Mouse (Mus musculus): ENCODE measurements around the gene Ctss. TPM values are rescaled to one million over a fixed set of nuclear protein-coding genes. Genes with fewer than 3 reads are reported as not detected.
A peak's percentile ranks its signal among the peaks of the same experiment; 100 is the strongest.

The Ctss gene
- polyA plus RNA-seq, 1 experiment from 2014 or later: 25.7 TPM

DNA sequence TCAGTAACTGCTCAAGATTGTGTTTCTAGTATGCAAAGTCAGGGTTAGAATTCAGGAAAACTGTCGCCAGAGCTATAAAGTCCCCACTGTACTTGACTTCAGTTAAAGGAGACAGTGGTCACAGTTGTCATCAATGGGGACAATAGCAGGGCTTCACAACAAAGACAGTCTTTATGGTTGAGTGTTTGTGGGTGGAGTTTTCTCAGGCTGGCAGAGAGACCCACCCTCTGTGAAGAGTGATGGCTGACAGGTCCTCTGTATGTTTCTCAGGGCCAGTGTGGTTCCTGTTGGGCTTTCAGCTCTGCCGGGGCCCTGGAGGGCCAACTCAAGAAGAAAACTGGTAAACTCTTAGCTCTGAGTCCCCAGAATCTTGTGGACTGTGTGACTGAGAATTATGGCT lies 24.3 kb upstream of the Ctss start:
- H3K9ac ChIP-seq (ENCODE audit: low read length): no peak overlapping the region
- H3K36me3 ChIP-seq (ENCODE audit: control insufficient read depth, insufficient read depth, low read length): no peaks in the 10 kb centered on the region
- no peak overlapping the region for H3K27ac ChIP-seq (ENCODE audit: low read length)
- H3K4me1 ChIP-seq (replicated peaks; ENCODE audit: control insufficient read depth, insufficient read depth, low read length): no peaks in the 10 kb centered on the region
- no peak overlapping the region for H3K4me2 ChIP-seq (ENCODE audit: low read depth, low read length)
- H3K27me3 ChIP-seq (ENCODE audit: control insufficient read depth, insufficient read depth, low read depth, low read length): no peaks in the 10 kb centered on the region
- H3K4me3 ChIP-seq (ENCODE audit: low read length): no peak overlapping the region
- no peak for ATAC-seq (ENCODE audit: low read depth)
- no peaks in the 10 kb centered on the region for H3K9me3 ChIP-seq (ENCODE audit: control insufficient read depth, low read length)
- WGBS: 70% methylated on average over 2 of the region's 2 CpGs

DNA sequence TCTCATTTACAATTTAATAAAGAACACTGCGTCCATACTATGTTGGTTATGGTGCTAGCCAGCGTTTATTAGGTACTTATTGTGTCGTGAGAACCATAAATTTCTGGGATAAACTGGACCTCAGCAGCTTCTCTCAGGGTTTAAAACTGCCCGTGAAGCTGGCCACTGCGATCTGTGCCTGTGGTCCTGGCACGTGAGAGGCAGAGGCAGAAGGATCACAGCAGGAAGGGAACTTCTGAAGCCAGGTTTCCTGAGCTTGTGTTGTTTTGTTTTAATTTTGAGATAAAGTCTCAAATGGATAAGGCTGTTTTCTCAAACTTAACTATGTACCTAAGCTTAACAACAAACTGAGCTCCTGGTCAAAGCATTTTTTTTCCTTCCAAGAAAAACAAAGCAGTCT lies 17.2 kb upstream of the Ctss start:
- no peaks in the 10 kb centered on the region for H3K9me3 ChIP-seq (ENCODE audit: control insufficient read depth, low read length)
- H3K27me3 ChIP-seq (ENCODE audit: control insufficient read depth, insufficient read depth, low read depth, low read length): no peaks in the 10 kb centered on the region
- H3K4me2 ChIP-seq (ENCODE audit: low read depth, low read length): no peak overlapping the region
- WGBS: 62% methylated on average over 6 of the region's 6 CpGs
- ATAC-seq (ENCODE audit: low read depth): no peak
- no peak overlapping the region for H3K4me3 ChIP-seq (ENCODE audit: low read length)
- H3K27ac ChIP-seq (ENCODE audit: low read length): no peak overlapping the region
- no peak overlapping the region for H3K9ac ChIP-seq (ENCODE audit: low read length)
- H3K4me1 ChIP-seq (replicated peaks; ENCODE audit: control insufficient read depth, insufficient read depth, low read length): no peaks in the 10 kb centered on the region
- H3K36me3 ChIP-seq (ENCODE audit: control insufficient read depth, insufficient read depth, low read length): no peaks in the 10 kb centered on the region

DNA sequence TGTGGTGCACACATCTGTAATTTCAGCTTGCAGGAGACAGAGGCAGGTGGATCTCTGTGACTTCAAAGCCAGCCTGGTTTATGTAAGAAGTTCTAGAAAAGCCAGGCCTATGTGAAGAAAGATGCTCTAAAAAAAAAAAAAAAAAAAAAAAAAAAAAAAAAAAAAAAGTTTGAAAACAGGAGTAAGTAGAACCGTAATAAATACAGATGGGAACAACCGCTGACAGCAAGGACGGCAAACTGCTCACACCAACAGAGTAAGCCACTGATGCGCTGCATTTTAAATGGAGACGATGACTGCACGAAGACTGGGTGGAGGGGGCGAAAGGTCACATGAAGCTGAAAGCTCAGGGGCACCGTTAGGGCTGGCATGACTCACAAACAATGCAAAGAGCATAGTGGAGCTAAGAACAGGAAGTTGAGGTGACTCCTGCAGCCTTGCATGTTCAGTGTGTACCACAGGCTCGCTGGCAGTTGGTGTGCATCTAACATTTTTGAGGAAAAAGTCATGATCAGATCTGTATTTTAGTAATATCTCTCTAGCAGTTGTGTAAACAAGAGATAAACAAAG lies 14.9 kb upstream of the Ctss start:
- no peaks in the 10 kb centered on the region for H3K36me3 ChIP-seq (ENCODE audit: control insufficient read depth, insufficient read depth, low read length)
- no peak overlapping the region for H3K4me3 ChIP-seq (ENCODE audit: low read length)
- H3K9ac ChIP-seq (ENCODE audit: low read length): no peak overlapping the region
- H3K27me3 ChIP-seq (ENCODE audit: control insufficient read depth, insufficient read depth, low read depth, low read length): no peaks in the 10 kb centered on the region
- WGBS: 72% methylated on average over 9 of the region's 9 CpGs
- H3K27ac ChIP-seq (ENCODE audit: low read length): no peak overlapping the region
- no peaks in the 10 kb centered on the region for H3K4me1 ChIP-seq (replicated peaks; ENCODE audit: control insufficient read depth, insufficient read depth, low read length)
- H3K9me3 ChIP-seq (ENCODE audit: control insufficient read depth, low read length): no peaks in the 10 kb centered on the region
- ATAC-seq (ENCODE audit: low read depth): no peak
- no peak overlapping the region for H3K4me2 ChIP-seq (ENCODE audit: low read depth, low read length)

DNA sequence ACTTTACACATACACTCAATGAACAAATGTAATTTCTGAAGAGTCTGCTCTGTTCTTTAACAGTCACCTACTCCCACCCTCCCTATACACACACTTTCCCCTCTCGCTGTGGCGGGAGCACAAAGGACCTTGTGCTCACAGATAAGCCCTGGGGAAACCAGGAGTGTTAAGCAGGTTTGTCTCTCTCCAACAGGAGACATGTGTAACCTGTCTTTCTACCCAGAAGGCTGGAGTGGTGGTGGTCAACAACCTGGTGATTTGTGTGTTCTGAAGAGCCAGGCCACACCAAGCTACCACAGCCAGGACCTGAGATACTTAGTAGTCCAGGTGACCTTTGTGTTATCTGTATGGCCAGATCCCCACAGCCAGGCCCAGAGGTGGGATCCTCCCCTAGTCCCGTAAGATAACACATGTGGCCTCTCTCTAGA lies 10.0 kb upstream of the Ctss start:
- no peaks in the 10 kb centered on the region for H3K36me3 ChIP-seq (ENCODE audit: control insufficient read depth, insufficient read depth, low read length)
- H3K27me3 ChIP-seq (ENCODE audit: control insufficient read depth, insufficient read depth, low read depth, low read length): no peaks in the 10 kb centered on the region
- no peak overlapping the region for H3K4me2 ChIP-seq (ENCODE audit: low read depth, low read length)
- H3K4me1 ChIP-seq (replicated peaks; ENCODE audit: control insufficient read depth, insufficient read depth, low read length): no peaks in the 10 kb centered on the region
- no peak for ATAC-seq (ENCODE audit: low read depth)
- WGBS: 71% methylated on average over 3 of the region's 3 CpGs
- H3K9ac ChIP-seq (ENCODE audit: low read length): no peak overlapping the region
- no peaks in the 10 kb centered on the region for H3K9me3 ChIP-seq (ENCODE audit: control insufficient read depth, low read length)
- H3K27ac ChIP-seq (ENCODE audit: low read length): no peak overlapping the region
- H3K4me3 ChIP-seq (ENCODE audit: low read length): no peak overlapping the region

DNA sequence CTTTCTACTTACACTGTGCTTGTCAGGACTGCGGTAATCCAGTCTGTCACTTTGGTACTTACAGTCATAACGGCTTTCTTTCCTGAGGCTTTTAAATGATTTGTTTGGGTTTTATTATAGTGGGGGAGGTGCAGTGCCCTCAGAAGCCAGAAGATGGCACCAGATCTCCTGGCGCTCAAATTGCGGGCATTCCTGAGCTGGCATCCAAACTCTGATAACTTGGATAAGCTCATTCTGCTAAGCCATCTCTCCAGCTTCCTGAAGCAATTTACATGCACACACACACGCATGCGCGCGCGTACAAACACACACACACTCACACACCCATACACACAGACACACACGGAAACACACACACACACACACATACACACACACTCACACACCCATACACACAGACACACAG lies 9.1 kb upstream of the Ctss start:
- 12% methylated on average over 10 of the region's 10 CpGs for WGBS
- Histone ChIP-seq H3K27ac (ENCODE audit: low read length) (no peak overlapping the region), H3K27me3 (ENCODE audit: control insufficient read depth, insufficient read depth, low read depth, low read length) (no peaks in the 10 kb centered on the region), H3K4me1 (replicated peaks; ENCODE audit: control insufficient read depth, insufficient read depth, low read length) (no peaks in the 10 kb centered on the region), H3K4me3 (ENCODE audit: low read length) (no peak overlapping the region), H3K9me3 (ENCODE audit: control insufficient read depth, low read length) (no peaks in the 10 kb centered on the region), H3K4me2 (ENCODE audit: low read depth, low read length) (no peak overlapping the region), H3K9ac (ENCODE audit: low read length) (no peak overlapping the region), H3K36me3 (ENCODE audit: control insufficient read depth, insufficient read depth, low read length) (no peaks in the 10 kb centered on the region)
- ATAC-seq (ENCODE audit: low read depth): peak; percentile 72; the same call in 1 of the 2 replicates

DNA sequence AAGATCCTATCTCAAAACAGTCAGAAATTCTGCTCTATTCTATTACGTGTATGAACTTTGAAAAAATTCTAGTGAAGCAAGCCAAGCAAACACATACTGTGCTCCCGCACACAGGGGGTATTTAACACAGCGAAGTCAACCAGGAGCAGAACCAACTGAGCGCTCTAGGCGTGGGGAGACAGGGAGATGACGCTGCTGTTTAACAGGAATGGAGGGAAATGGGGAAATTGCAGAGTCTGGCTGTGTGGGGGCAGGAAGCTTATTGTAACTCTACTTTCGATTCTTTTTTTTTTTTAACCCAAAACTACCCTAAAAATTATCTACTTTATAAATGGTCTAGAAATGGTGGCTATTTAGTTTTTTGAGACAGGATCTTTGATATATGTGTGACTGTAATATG lies 7.7 kb upstream of the Ctss start:
- H3K27ac ChIP-seq (ENCODE audit: low read length): no peak overlapping the region
- H3K9ac ChIP-seq (ENCODE audit: low read length): no peak overlapping the region
- no peaks in the 10 kb centered on the region for H3K9me3 ChIP-seq (ENCODE audit: control insufficient read depth, low read length)
- no peak overlapping the region for H3K4me3 ChIP-seq (ENCODE audit: low read length)
- WGBS: 78% methylated on average over 7 of the region's 7 CpGs
- no peaks in the 10 kb centered on the region for H3K27me3 ChIP-seq (ENCODE audit: control insufficient read depth, insufficient read depth, low read depth, low read length)
- H3K4me2 ChIP-seq (ENCODE audit: low read depth, low read length): no peak overlapping the region
- no peaks in the 10 kb centered on the region for H3K4me1 ChIP-seq (replicated peaks; ENCODE audit: control insufficient read depth, insufficient read depth, low read length)
- no peak for ATAC-seq (ENCODE audit: low read depth)
- H3K36me3 ChIP-seq (ENCODE audit: control insufficient read depth, insufficient read depth, low read length): no peaks in the 10 kb centered on the region

DNA sequence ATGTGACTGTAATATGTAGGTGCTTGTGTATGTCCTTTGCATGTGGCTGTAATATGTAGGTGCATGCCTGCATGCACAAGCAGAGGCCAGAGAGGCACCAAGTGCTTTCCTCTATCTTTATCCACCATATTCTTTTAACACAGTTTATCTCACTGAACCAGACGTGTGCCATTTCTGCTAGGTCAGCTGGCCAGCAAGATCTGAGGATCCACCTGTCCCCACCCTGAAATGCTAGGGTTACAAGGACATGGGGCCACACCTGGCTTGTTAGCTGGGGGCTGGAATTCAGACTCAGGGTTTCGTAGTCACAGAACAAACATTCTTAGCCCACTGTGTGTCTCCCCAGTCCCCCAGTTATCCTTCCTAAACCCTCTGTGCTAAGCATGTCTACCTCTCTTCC lies 7.3 kb upstream of the Ctss start:
- H3K9me3 ChIP-seq (ENCODE audit: control insufficient read depth, low read length): no peaks in the 10 kb centered on the region
- 58% methylated on average over 2 of the region's 2 CpGs for WGBS
- no peak overlapping the region for H3K27ac ChIP-seq (ENCODE audit: low read length)
- no peak for ATAC-seq (ENCODE audit: low read depth)
- H3K27me3 ChIP-seq (ENCODE audit: control insufficient read depth, insufficient read depth, low read depth, low read length): no peaks in the 10 kb centered on the region
- no peak overlapping the region for H3K4me2 ChIP-seq (ENCODE audit: low read depth, low read length)
- no peak overlapping the region for H3K9ac ChIP-seq (ENCODE audit: low read length)
- H3K4me1 ChIP-seq (replicated peaks; ENCODE audit: control insufficient read depth, insufficient read depth, low read length): no peaks in the 10 kb centered on the region
- no peaks in the 10 kb centered on the region for H3K36me3 ChIP-seq (ENCODE audit: control insufficient read depth, insufficient read depth, low read length)
- no peak overlapping the region for H3K4me3 ChIP-seq (ENCODE audit: low read length)

DNA sequence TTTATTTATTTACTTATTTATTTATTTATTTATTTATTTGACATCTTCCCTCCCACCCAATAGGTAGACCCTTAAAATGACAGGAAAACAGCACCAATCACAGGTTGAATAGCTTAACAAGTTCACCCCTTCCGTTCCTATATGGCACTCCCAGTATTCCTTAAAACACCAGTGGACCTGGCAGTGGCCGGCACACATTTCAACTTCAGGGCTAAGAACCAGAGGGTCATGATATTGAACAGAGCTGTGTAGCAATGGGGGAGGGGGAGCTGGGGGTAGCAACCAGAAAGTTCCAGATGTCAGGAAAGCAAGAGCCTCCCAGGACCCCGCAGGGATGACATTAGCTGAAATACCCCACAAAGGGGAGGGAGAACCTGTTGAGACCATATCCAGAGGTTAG lies 6.5 kb upstream of the Ctss start:
- Histone ChIP-seq H3K27me3 (ENCODE audit: control insufficient read depth, insufficient read depth, low read depth, low read length) (no peaks in the 10 kb centered on the region), H3K9me3 (ENCODE audit: control insufficient read depth, low read length) (no peaks in the 10 kb centered on the region), H3K4me1 (replicated peaks; ENCODE audit: control insufficient read depth, insufficient read depth, low read length) (no peaks in the 10 kb centered on the region), H3K9ac (ENCODE audit: low read length) (no peak overlapping the region), H3K36me3 (ENCODE audit: control insufficient read depth, insufficient read depth, low read length) (no peaks in the 10 kb centered on the region), H3K4me3 (ENCODE audit: low read length) (no peak overlapping the region), H3K4me2 (ENCODE audit: low read depth, low read length) (no peak overlapping the region), H3K27ac (ENCODE audit: low read length) (no peak overlapping the region)
- 89% methylated on average over 3 of the region's 3 CpGs for WGBS
- no peak for ATAC-seq (ENCODE audit: low read depth)

DNA sequence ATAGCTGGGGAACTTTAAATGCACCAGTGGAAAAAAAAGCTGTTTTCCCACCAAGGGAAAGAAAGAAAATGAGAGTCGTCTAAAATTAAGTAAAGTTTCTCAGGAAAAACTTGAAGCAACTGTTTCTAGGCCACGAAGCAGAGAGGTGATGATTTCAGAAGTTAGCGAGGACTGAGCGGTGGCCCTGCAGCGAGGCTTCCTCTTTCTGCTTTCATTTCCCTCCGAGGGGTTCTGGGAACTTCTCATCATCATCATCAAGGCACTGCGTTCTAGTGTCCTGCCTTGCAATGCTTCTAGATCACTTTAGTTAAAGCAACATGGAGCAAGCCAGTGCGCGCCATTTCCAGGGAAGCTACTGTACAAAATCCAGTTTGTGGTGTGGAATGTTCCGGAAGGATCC lies 5.4 kb upstream of the Ctss start:
- ATAC-seq (ENCODE audit: low read depth): no peak

DNA sequence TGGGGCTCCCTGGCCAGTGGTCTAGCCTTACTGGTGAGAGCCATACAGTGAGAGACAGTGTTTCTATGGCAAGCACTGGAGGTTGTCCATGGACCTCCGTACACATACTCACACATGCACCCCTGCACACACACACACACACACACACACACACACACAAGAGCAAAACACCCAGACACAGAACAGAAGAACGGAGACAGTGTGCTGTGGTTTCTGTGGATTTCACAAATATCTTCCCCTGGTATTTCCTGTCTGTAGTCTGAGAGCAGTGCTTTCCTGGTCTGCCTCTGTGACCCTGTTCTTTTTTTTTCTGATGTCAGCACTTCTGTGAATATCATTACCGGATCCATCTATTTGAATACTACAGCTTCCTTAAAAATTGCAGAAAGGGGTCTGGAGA lies 2.9 kb upstream of the Ctss start:
- ATAC-seq (ENCODE audit: low read depth): 0 out of 2 replicates have a peak, but pooled peaks have one; percentile 23
- H3K27me3 ChIP-seq (ENCODE audit: control insufficient read depth, insufficient read depth, low read depth, low read length): no peaks in the 10 kb centered on the region
- H3K27ac ChIP-seq (ENCODE audit: low read length): no peak overlapping the region
- H3K9ac ChIP-seq (ENCODE audit: low read length): no peak overlapping the region
- no peak overlapping the region for H3K4me3 ChIP-seq (ENCODE audit: low read length)
- H3K9me3 ChIP-seq (ENCODE audit: control insufficient read depth, low read length): no peaks in the 10 kb centered on the region
- 34% methylated on average over 3 of the region's 3 CpGs for WGBS
- H3K4me2 ChIP-seq (ENCODE audit: low read depth, low read length): no peak overlapping the region
- no peaks in the 10 kb centered on the region for H3K36me3 ChIP-seq (ENCODE audit: control insufficient read depth, insufficient read depth, low read length)
- H3K4me1 ChIP-seq (replicated peaks; ENCODE audit: control insufficient read depth, insufficient read depth, low read length): no peaks in the 10 kb centered on the region

More for the DNA sequence above, 5.4 kb upstream of the Ctss start:
- Histone ChIP-seq H3K36me3 (ENCODE audit: control insufficient read depth, insufficient read depth, low read length) (no peaks in the 10 kb centered on the region), H3K27me3 (ENCODE audit: control insufficient read depth, insufficient read depth, low read depth, low read length) (no peaks in the 10 kb centered on the region), H3K27ac (ENCODE audit: low read length) (no peak overlapping the region), H3K9me3 (ENCODE audit: control insufficient read depth, low read length) (no peaks in the 10 kb centered on the region), H3K4me1 (replicated peaks; ENCODE audit: control insufficient read depth, insufficient read depth, low read length) (no peaks in the 10 kb centered on the region), H3K4me2 (ENCODE audit: low read depth, low read length) (no peak overlapping the region), H3K4me3 (ENCODE audit: low read length) (no peak overlapping the region), H3K9ac (ENCODE audit: low read length) (no peak overlapping the region)
- WGBS: 84% methylated on average over 10 of the region's 10 CpGs

Data from lung, embryonic 16.5 days (tissue).